Mouse (Mus musculus) MEL (cell line): ENCODE results near the gene Cdh13. TPM values are rescaled to one million over a fixed set of nuclear protein-coding genes. Genes with fewer than 3 reads are reported as not detected.

Source experiments
- DNase-seq: peaks from one replicate; pipeline ENCODE4 v3.0.0; 2011; ENCODE audit warnings: low read depth, low spot score
- H3K27ac ChIP-seq: 2 replicates; pipeline ENCODE4 v1.5.1; 2012; ENCODE audit warnings: low read depth, mild to moderate bottlenecking, control low read depth, low read length, moderate library complexity; ENCODE audit not compliant: control insufficient read depth
- H3K27me3 ChIP-seq, 2 experiments: fragments of 150-350 bp in 1 of 2; sonication (generic) in 1 of 2; 2 replicates each; pipeline ENCODE4 v1.6.1; 2012; ENCODE audit warnings: low read length in 2 of 2, mild to moderate bottlenecking in 2 of 2, improper control_type of control experiment in 1 of 2, moderate library complexity in 1 of 2; ENCODE audit not compliant: insufficient read depth in 2 of 2, control insufficient read depth in 1 of 2
- H3K36me3 ChIP-seq, 2 experiments: 2 replicates each; pipeline ENCODE4 v1.6.1; 2012 to 2014; ENCODE audit warnings: low read length in 2 of 2, improper control_type of control experiment in 1 of 2, inconsistent platforms in 1 of 2, mild to moderate bottlenecking in 1 of 2; ENCODE audit not compliant: insufficient read depth in 2 of 2, control insufficient read depth in 1 of 2
- H3K4me1 ChIP-seq, 2 experiments: fragments of 150-350 bp in 1 of 2; sonication (generic) in 1 of 2; 2 replicates each; pipeline ENCODE4 v1.6.1; 2012; ENCODE audit warnings: low read length in 2 of 2, improper control_type of control experiment in 1 of 2, mild to moderate bottlenecking in 1 of 2; ENCODE audit not compliant: insufficient read depth in 2 of 2, control insufficient read depth in 1 of 2
- H3K4me3 ChIP-seq, 2 experiments: fragments of 150-350 bp in 1 of 2; sonication (generic) in 1 of 2; 2 replicates each; pipeline ENCODE4 v1.5.1; 2012; ENCODE audit warnings: low read depth in 2 of 2, low read length in 2 of 2, mild to moderate bottlenecking in 2 of 2, moderate library complexity in 2 of 2, control low read depth in 1 of 2, improper control_type of control experiment in 1 of 2; ENCODE audit not compliant: control insufficient read depth in 1 of 2, insufficient read depth in 1 of 2
- H3K79me2 ChIP-seq: 2 replicates; pipeline ENCODE4 v1.6.1; 2012; ENCODE audit warnings: mild to moderate bottlenecking, low read length, moderate library complexity; ENCODE audit not compliant: control insufficient read depth, poor library complexity, insufficient read depth
- H3K9ac ChIP-seq: 2 replicates; pipeline ENCODE4 v1.6.1; 2012; ENCODE audit warnings: low read depth, mild to moderate bottlenecking, control low read depth, low read length, moderate library complexity; ENCODE audit not compliant: control insufficient read depth, poor library complexity, severe bottlenecking
- H3K9me3 ChIP-seq: fragments of 150-350 bp; sonication (generic); replicated peaks from 2 replicates; pipeline ENCODE4 v1.6.1; 2012; ENCODE audit warnings: mild to moderate bottlenecking, low read length, improper control_type of control experiment, moderate library complexity; ENCODE audit not compliant: insufficient read depth
- BHLHE40 ChIP-seq: IDR thresholded peaks from 2 replicates; pipeline ENCODE4 v1.6.1; 2012; ENCODE audit warnings: low read depth, mild to moderate bottlenecking, inconsistent platforms, low read length, improper control_type of control experiment, borderline replicate concordance
- CHD1 ChIP-seq: IDR thresholded peaks from 2 replicates; pipeline ENCODE4 v1.6.1; 2012; ENCODE audit warnings: low read depth, mild to moderate bottlenecking, inconsistent platforms, low read length, improper control_type of control experiment
- EP300 ChIP-seq, 2 experiments: IDR thresholded peaks; 2 replicates each; pipeline ENCODE4 v1.6.1; 2011; ENCODE audit warnings: improper control_type of control experiment in 2 of 2, low read length in 2 of 2, low read depth in 1 of 2, mild to moderate bottlenecking in 1 of 2
- GABPA ChIP-seq: IDR thresholded peaks from 2 replicates; pipeline ENCODE4 v1.6.1; 2012; ENCODE audit warnings: low read depth, mild to moderate bottlenecking, inconsistent platforms, low read length, improper control_type of control experiment, moderate library complexity
- HCFC1 ChIP-seq: IDR thresholded peaks from 2 replicates; pipeline ENCODE4 v1.6.1; 2012; ENCODE audit warnings: low read depth, mild to moderate bottlenecking, inconsistent platforms, low read length, improper control_type of control experiment, moderate library complexity
- JUND ChIP-seq: IDR thresholded peaks from 2 replicates; pipeline ENCODE4 v1.6.1; 2011; ENCODE audit warnings: low read depth, mild to moderate bottlenecking, improper control_type of control experiment, low read length
- MAFK ChIP-seq: IDR thresholded peaks from 2 replicates; pipeline ENCODE4 v1.6.1; 2011; ENCODE audit warnings: low read depth, mild to moderate bottlenecking, low read length, improper control_type of control experiment, borderline replicate concordance
- MYC ChIP-seq: IDR thresholded peaks from 2 replicates; pipeline ENCODE4 v1.6.1; 2011; ENCODE audit warnings: low read depth, mild to moderate bottlenecking, low read length, improper control_type of control experiment, moderate library complexity
- POLR2AphosphoS2 ChIP-seq: IDR thresholded peaks from 2 replicates; pipeline ENCODE4 v1.6.1; 2011; ENCODE audit warnings: low read length, improper control_type of control experiment
- POLR2AphosphoS5 ChIP-seq: IDR thresholded peaks from 2 replicates; pipeline ENCODE4 v1.6.1; 2012; ENCODE audit warnings: low read depth, borderline replicate concordance, mild to moderate bottlenecking, inconsistent platforms, low read length, moderate library complexity, mixed read lengths
- RAD21 ChIP-seq: IDR thresholded peaks from 2 replicates; pipeline ENCODE4 v1.6.1; 2011; ENCODE audit warnings: mild to moderate bottlenecking, low read depth, low read length, improper control_type of control experiment
- SIN3A ChIP-seq: IDR thresholded peaks from 2 replicates; pipeline ENCODE4 v1.6.1; 2012; ENCODE audit warnings: low read length, improper control_type of control experiment, inconsistent platforms
- TBP ChIP-seq: IDR thresholded peaks from 2 replicates; pipeline ENCODE4 v1.8.0; 2011; ENCODE audit warnings: low read depth, low read length, improper control_type of control experiment
- TCF12 ChIP-seq: IDR thresholded peaks from 2 replicates; pipeline ENCODE4 v1.6.1; 2014; ENCODE audit warnings: low read depth, mild to moderate bottlenecking, inconsistent platforms, low read length, improper control_type of control experiment, moderate library complexity
- UBTF ChIP-seq: IDR thresholded peaks from 2 replicates; pipeline ENCODE4 v1.6.1; 2012; ENCODE audit warnings: low read depth, mild to moderate bottlenecking, inconsistent platforms, low read length, improper control_type of control experiment, moderate library complexity, borderline replicate concordance; ENCODE audit not compliant: insufficient read depth
- USF1 ChIP-seq: IDR thresholded peaks from 2 replicates; pipeline ENCODE4 v1.6.1; 2014; ENCODE audit warnings: low read depth, mild to moderate bottlenecking, inconsistent platforms, low read length, improper control_type of control experiment, moderate library complexity
- USF2 ChIP-seq, 2 experiments: IDR thresholded peaks; 2 replicates each; pipeline ENCODE4 v1.6.1; 2011 to 2012; ENCODE audit warnings: improper control_type of control experiment in 2 of 2, low read length in 2 of 2, borderline replicate concordance in 1 of 2, inconsistent platforms in 1 of 2, low read depth in 1 of 2, mild to moderate bottlenecking in 1 of 2; ENCODE audit not compliant: insufficient read depth in 1 of 2
- ZC3H11A ChIP-seq: IDR thresholded peaks from 2 replicates; pipeline ENCODE4 v1.6.1; 2012; ENCODE audit warnings: low read depth, mild to moderate bottlenecking, inconsistent platforms, low read length, improper control_type of control experiment
- ZKSCAN1 ChIP-seq: IDR thresholded peaks from 2 replicates; pipeline ENCODE4 v1.6.1; 2012; ENCODE audit warnings: low read depth, mild to moderate bottlenecking, inconsistent platforms, low read length, improper control_type of control experiment, moderate library complexity
- ZMIZ1 ChIP-seq: IDR thresholded peaks from 2 replicates; pipeline ENCODE4 v1.6.1; 2012; ENCODE audit warnings: low read depth, mild to moderate bottlenecking, inconsistent platforms, low read length, improper control_type of control experiment, moderate library complexity
- ZNF384 ChIP-seq: IDR thresholded peaks from 2 replicates; pipeline ENCODE4 v1.6.1; 2012; ENCODE audit warnings: low read depth, mild to moderate bottlenecking, inconsistent platforms, low read length, improper control_type of control experiment
- polyA plus RNA-seq, 2 experiments: library from polyadenylated mRNA; stranded (reverse) in 1 of 2; unstranded in 1 of 2; fragments of >175 nt in 1 of 2; fragments of >200 nt in 1 of 2; gene quantifications; 2 replicates each; pipeline versions ENCODE4 v1.2.1 to v1.2.4; 2012; ENCODE audit warnings: low replicate concordance in 2 of 2, low read depth in 1 of 2; ENCODE audit not compliant: insufficient read length in 2 of 2, insufficient read depth in 1 of 2, missing spikeins in 1 of 2
- total RNA-seq: library from RNA; depleted of rRNA; stranded (reverse); fragments of 300-350 nt; gene quantifications from 2 replicates; pipeline ENCODE4 v1.2.3, GENCODE M21; 2012

The Cdh13 gene
- total and polyA plus RNA-seq, 3 experiments: not detected

DNA sequence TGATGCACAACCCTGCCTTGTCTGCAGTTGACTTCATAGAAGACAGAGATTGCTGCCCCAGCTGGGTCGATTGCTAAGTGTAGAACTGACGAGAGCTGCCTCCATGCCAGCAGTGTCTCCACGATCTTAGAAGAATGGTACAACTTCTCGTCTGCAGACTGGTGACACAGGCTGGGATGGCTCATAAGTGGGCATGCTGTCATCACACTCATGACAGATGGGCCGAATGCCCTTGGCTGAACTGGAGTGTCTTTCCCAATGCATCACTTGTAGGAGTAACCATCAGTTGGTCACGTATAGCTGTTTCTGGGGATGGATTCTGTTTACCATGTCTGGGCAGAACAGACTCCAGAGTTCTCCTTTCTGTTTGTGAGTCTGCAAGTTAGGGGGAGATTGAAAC, 392.7 kb downstream of the Cdh13 start (continued):
- TF ChIP-seq POLR2AphosphoS2: no peak

DNA sequence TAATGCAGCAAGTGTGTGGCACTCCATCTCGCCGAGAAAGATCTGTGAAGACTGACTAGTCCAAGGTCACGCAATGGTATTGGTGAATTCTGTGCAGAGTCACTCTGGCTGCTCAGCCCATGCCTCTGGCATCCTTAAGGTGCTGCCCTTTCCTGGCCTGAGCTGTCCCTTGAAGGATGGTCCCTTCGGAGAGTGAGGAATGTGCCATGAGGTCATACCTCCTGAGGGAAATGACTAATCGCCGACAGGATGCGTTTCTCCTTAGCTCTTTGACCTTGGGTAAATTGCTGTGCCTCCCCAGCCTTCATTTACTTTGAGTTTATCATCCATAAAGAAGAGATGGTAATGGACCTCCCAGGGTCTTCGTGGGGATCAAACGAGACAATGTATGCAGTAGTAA, 395.8 kb downstream of the Cdh13 start:
- no peak for DNase-seq
- Histone ChIP-seq H3K9me3 (no peaks in the 10 kb centered on the region), H3K9ac (no peak overlapping the region), H3K4me3 (no peak overlapping the region), H3K27ac (no peak overlapping the region), H3K27me3 (no peaks in the 10 kb centered on the region), H3K36me3 (no peaks in the 10 kb centered on the region), H3K79me2 (no peaks in the 10 kb centered on the region), H3K4me1 (no peaks in the 10 kb centered on the region)
- TF ChIP-seq TCF12 (no peak), JUND (no peak), GABPA (no peak), RAD21 (no peak), TBP (no peak), MYC (no peak), BHLHE40 (no peak), HCFC1 (no peak), ZC3H11A (no peak), POLR2AphosphoS5 (no peak), USF1 (no peak), UBTF (no peak), EP300 (IDR thresholded peaks at IDR 0.05; ENCODE audit: low read depth in 1 of 2, low read length in 2 of 2) (no peak)

DNA sequence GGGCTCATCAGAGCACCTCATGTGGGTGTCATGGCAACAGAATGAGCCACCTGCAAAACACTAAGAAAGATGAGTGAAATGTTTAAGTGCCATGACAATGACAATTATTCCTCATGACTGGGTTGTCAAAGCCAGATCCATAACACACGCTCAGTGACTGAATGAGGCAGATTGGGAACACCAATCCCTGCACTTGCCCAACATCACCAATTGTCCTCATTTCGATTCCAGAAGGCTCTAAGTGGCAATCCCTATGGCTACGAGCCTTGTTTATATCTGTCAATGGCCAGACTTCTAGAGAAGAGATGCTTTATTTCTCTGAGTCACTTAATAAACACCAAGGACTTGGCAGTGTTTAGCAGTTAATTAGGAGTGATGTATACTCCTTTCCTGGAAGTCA, 399.9 kb downstream of the Cdh13 start:
- no peak for DNase-seq
- Histone ChIP-seq H3K4me1 (no peaks in the 10 kb centered on the region), H3K9me3 (no peaks in the 10 kb centered on the region; the same call in 1 of the 2 replicates)
- TF ChIP-seq MAFK: no peak
- no peak for TF ChIP-seq CHD1
- TF ChIP-seq MYC: no peak
- no peak for TF ChIP-seq GABPA
- no peak for TF ChIP-seq ZKSCAN1
- TF ChIP-seq ZMIZ1: no peak
- TF ChIP-seq ZNF384: no peak
- no peak for TF ChIP-seq JUND
- TF ChIP-seq USF2 (IDR thresholded peaks at IDR 0.05; ENCODE audit: borderline replicate concordance in 1 of 2, insufficient read depth in 1 of 2, low read depth in 1 of 2, low read length in 2 of 2): no peak
- TF ChIP-seq SIN3A: no peak
- TF ChIP-seq, all 39 proteins: peak for 0
- Histone ChIP-seq H3K27me3 (no peaks in the 10 kb centered on the region), H3K79me2 (no peaks in the 10 kb centered on the region), H3K27ac (no peak overlapping the region), H3K9ac (no peak overlapping the region), H3K36me3 (no peaks in the 10 kb centered on the region), H3K4me3 (no peak overlapping the region)
